Mouse (Mus musculus) cerebellum, adult 2 months (tissue): ENCODE measurements at regions not wholly inside any gene's neighbourhood (a gene's known extent, or its start where the extent isn't known, plus 50 kb on each side); places are given as distances from the start of the nearest gene placed in this dataset.

Experiments used
- CTCF ChIP-seq: fragments of 200-500 bp; IDR thresholded peaks from 2 replicates; pipeline ENCODE4 v1.5.1; 2011; ENCODE audit warnings: low read depth, mild to moderate bottlenecking, control low read depth, low read length, moderate library complexity, borderline replicate concordance; ENCODE audit not compliant: insufficient read depth
- POLR2A ChIP-seq: fragments of 200-500 bp; IDR thresholded peaks from 2 replicates; pipeline ENCODE4 v1.6.1; 2011; ENCODE audit warnings: low read length, control low read depth, borderline replicate concordance; ENCODE audit not compliant: insufficient read depth

DNA sequence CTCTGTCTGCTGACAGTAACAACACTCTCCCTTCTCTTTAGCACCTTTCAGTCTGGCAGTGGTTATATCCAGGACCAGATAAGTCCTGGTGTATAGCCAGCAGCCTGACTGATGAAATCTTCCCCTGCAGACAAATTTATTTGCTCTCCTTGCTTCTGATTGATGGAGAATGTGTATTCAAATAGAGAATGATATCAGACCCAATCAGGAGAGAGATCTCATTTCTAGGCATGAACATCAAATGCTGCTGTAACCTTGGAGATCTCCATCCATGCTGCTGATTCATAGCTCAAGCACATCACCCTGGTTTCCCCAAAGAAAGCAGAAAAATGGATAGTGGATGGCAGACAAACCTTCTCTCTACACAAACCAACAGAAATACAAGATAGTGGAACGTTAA, 663.3 kb upstream of the Ndn start:
- TF ChIP-seq CTCF (no peak), POLR2A (no peak)
